Mouse (Mus musculus): ENCODE data around the gene Bcar3. TPM values are rescaled to one million over a fixed set of nuclear protein-coding genes. Genes with fewer than 3 reads are reported as not detected.

The Bcar3 gene
- polyA plus RNA-seq, 1 experiment from 2014 or later: 16.9 TPM

- no peak for ATAC-seq (ENCODE audit: low read depth)
- Histone ChIP-seq H3K4me2 (ENCODE audit: low read depth, low read length) (no peak overlapping the region), H3K27ac (ENCODE audit: low read length) (no peak overlapping the region), H3K4me3 (ENCODE audit: low read length) (no peak overlapping the region), H3K27me3 (ENCODE audit: control insufficient read depth, insufficient read depth, low read depth, low read length) (no peaks in the 10 kb centered on the region), H3K36me3 (ENCODE audit: control insufficient read depth, insufficient read depth, low read length) (no peaks in the 10 kb centered on the region), H3K9ac (ENCODE audit: low read length) (no peak overlapping the region), H3K4me1 (replicated peaks; ENCODE audit: control insufficient read depth, insufficient read depth, low read length) (peaks cover 10% of the 10 kb centered on the region), H3K9me3 (ENCODE audit: control insufficient read depth, low read length) (no peaks in the 10 kb centered on the region)
- WGBS: 76% methylated on average over 7 of the region's 7 CpGs
These were observed 103.5 kb downstream of the Bcar3 start for GRCm38 (mm10) chr3:122397401-122397800.

GRCm38 (mm10) chr3:122401011-122401410 lies 107.1 kb downstream of the Bcar3 start:
- H3K9ac ChIP-seq (ENCODE audit: low read length): no peak overlapping the region
- H3K9me3 ChIP-seq (ENCODE audit: control insufficient read depth, low read length): no peaks in the 10 kb centered on the region
- no peak overlapping the region for H3K27ac ChIP-seq (ENCODE audit: low read length)
- ATAC-seq (ENCODE audit: low read depth): no peak
- no peaks in the 10 kb centered on the region for H3K36me3 ChIP-seq (ENCODE audit: control insufficient read depth, insufficient read depth, low read length)
- no peaks in the 10 kb centered on the region for H3K27me3 ChIP-seq (ENCODE audit: control insufficient read depth, insufficient read depth, low read depth, low read length)
- H3K4me2 ChIP-seq (ENCODE audit: low read depth, low read length): no peak overlapping the region
- no peak overlapping the region for H3K4me3 ChIP-seq (ENCODE audit: low read length)
- 89% methylated on average over 2 of the region's 2 CpGs for WGBS
- H3K4me1 ChIP-seq (replicated peaks; ENCODE audit: control insufficient read depth, insufficient read depth, low read length): peaks cover 14% of the 10 kb centered on the region

GRCm38 (mm10) chr3:122402143-122402542 lies 108.2 kb downstream of the Bcar3 start:
- H3K36me3 ChIP-seq (ENCODE audit: control insufficient read depth, insufficient read depth, low read length): no peaks in the 10 kb centered on the region
- peaks cover 14% of the 10 kb centered on the region for H3K4me1 ChIP-seq (replicated peaks; ENCODE audit: control insufficient read depth, insufficient read depth, low read length)
- no peak overlapping the region for H3K9ac ChIP-seq (ENCODE audit: low read length)
- peak; percentile 62 for ATAC-seq (ENCODE audit: low read depth)
- H3K4me2 ChIP-seq (ENCODE audit: low read depth, low read length): no peak overlapping the region
- WGBS: 23% methylated on average over 5 of the region's 5 CpGs
- H3K4me3 ChIP-seq (ENCODE audit: low read length): no peak overlapping the region
- no peaks in the 10 kb centered on the region for H3K27me3 ChIP-seq (ENCODE audit: control insufficient read depth, insufficient read depth, low read depth, low read length)
- no peak overlapping the region for H3K27ac ChIP-seq (ENCODE audit: low read length)
- H3K9me3 ChIP-seq (ENCODE audit: control insufficient read depth, low read length): no peaks in the 10 kb centered on the region

- 71% methylated on average over 9 of the region's 9 CpGs for WGBS
- H3K4me3 ChIP-seq (ENCODE audit: low read length): no peak overlapping the region
- H3K27ac ChIP-seq (ENCODE audit: low read length): no peak overlapping the region
- H3K4me2 ChIP-seq (ENCODE audit: low read depth, low read length): no peak overlapping the region
- H3K9me3 ChIP-seq (ENCODE audit: control insufficient read depth, low read length): no peaks in the 10 kb centered on the region
- no peaks in the 10 kb centered on the region for H3K27me3 ChIP-seq (ENCODE audit: control insufficient read depth, insufficient read depth, low read depth, low read length)
- no peaks in the 10 kb centered on the region for H3K36me3 ChIP-seq (ENCODE audit: control insufficient read depth, insufficient read depth, low read length)
- peaks cover 14% of the 10 kb centered on the region for H3K4me1 ChIP-seq (replicated peaks; ENCODE audit: control insufficient read depth, insufficient read depth, low read length)
- no peak for ATAC-seq (ENCODE audit: low read depth)
- H3K9ac ChIP-seq (ENCODE audit: low read length): no peak overlapping the region
These were observed 110.1 kb downstream of the Bcar3 start for GRCm38 (mm10) chr3:122403860-122404557.

- Histone ChIP-seq H3K27me3 (ENCODE audit: control insufficient read depth, insufficient read depth, low read depth, low read length) (no peaks in the 10 kb centered on the region), H3K9me3 (ENCODE audit: control insufficient read depth, low read length) (no peaks in the 10 kb centered on the region), H3K4me2 (ENCODE audit: low read depth, low read length) (no peak overlapping the region), H3K4me3 (ENCODE audit: low read length) (no peak overlapping the region), H3K9ac (ENCODE audit: low read length) (no peak overlapping the region), H3K4me1 (replicated peaks; ENCODE audit: control insufficient read depth, insufficient read depth, low read length) (peaks cover 14% of the 10 kb centered on the region), H3K36me3 (ENCODE audit: control insufficient read depth, insufficient read depth, low read length) (no peaks in the 10 kb centered on the region), H3K27ac (ENCODE audit: low read length) (no peak overlapping the region)
- ATAC-seq (ENCODE audit: low read depth): peak; percentile 26; the same call in 1 of the 2 replicates
- WGBS: 39% methylated on average over 8 of the region's 8 CpGs
These were observed 111.4 kb downstream of the Bcar3 start for GRCm38 (mm10) chr3:122405203-122405956.

GRCm38 (mm10) chr3:122406416-122406815 lies 112.5 kb downstream of the Bcar3 start:
- Histone ChIP-seq H3K4me3 (ENCODE audit: low read length) (no peak overlapping the region), H3K9ac (ENCODE audit: low read length) (no peak overlapping the region), H3K4me2 (ENCODE audit: low read depth, low read length) (no peak overlapping the region), H3K27ac (ENCODE audit: low read length) (no peak overlapping the region), H3K36me3 (ENCODE audit: control insufficient read depth, insufficient read depth, low read length) (no peaks in the 10 kb centered on the region), H3K4me1 (replicated peaks; ENCODE audit: control insufficient read depth, insufficient read depth, low read length) (peaks cover 14% of the 10 kb centered on the region), H3K27me3 (ENCODE audit: control insufficient read depth, insufficient read depth, low read depth, low read length) (no peaks in the 10 kb centered on the region), H3K9me3 (ENCODE audit: control insufficient read depth, low read length) (no peaks in the 10 kb centered on the region)
- no peak for ATAC-seq (ENCODE audit: low read depth)
- WGBS: 73% methylated on average over 8 of the region's 8 CpGs

GRCm38 (mm10) chr3:122407757-122408156 lies 113.8 kb downstream of the Bcar3 start:
- Histone ChIP-seq H3K9ac (ENCODE audit: low read length) (no peak overlapping the region), H3K27ac (ENCODE audit: low read length) (no peak overlapping the region), H3K4me2 (ENCODE audit: low read depth, low read length) (no peak overlapping the region), H3K4me1 (replicated peaks; ENCODE audit: control insufficient read depth, insufficient read depth, low read length) (peaks cover 6% of the 10 kb centered on the region; the same call in 1 of the 2 replicates), H3K9me3 (ENCODE audit: control insufficient read depth, low read length) (no peaks in the 10 kb centered on the region), H3K4me3 (ENCODE audit: low read length) (no peak overlapping the region), H3K27me3 (ENCODE audit: control insufficient read depth, insufficient read depth, low read depth, low read length) (no peaks in the 10 kb centered on the region), H3K36me3 (ENCODE audit: control insufficient read depth, insufficient read depth, low read length) (no peaks in the 10 kb centered on the region)
- 81% methylated on average over 6 of the region's 6 CpGs for WGBS
- ATAC-seq (ENCODE audit: low read depth): no peak

GRCm38 (mm10) chr3:122408798-122409311 lies 114.9 kb downstream of the Bcar3 start:
- Histone ChIP-seq H3K4me2 (ENCODE audit: low read depth, low read length) (0 out of 2 replicates have a peak overlapping the region, but pooled peaks have one; percentile 2), H3K27ac (ENCODE audit: low read length) (no peak overlapping the region), H3K9me3 (ENCODE audit: control insufficient read depth, low read length) (no peaks in the 10 kb centered on the region), H3K36me3 (ENCODE audit: control insufficient read depth, insufficient read depth, low read length) (no peaks in the 10 kb centered on the region), H3K4me1 (replicated peaks; ENCODE audit: control insufficient read depth, insufficient read depth, low read length) (peaks cover 6% of the 10 kb centered on the region; the same call in 1 of the 2 replicates), H3K4me3 (ENCODE audit: low read length) (no peak overlapping the region), H3K27me3 (ENCODE audit: control insufficient read depth, insufficient read depth, low read depth, low read length) (no peaks in the 10 kb centered on the region), H3K9ac (ENCODE audit: low read length) (no peak overlapping the region)
- peak; percentile 78 for ATAC-seq (ENCODE audit: low read depth)
- 61% methylated on average over 15 of the region's 15 CpGs for WGBS

GRCm38 (mm10) chr3:122411590-122411989 lies 117.7 kb downstream of the Bcar3 start:
- no peak overlapping the region for H3K4me2 ChIP-seq (ENCODE audit: low read depth, low read length)
- no peak overlapping the region for H3K27ac ChIP-seq (ENCODE audit: low read length)
- H3K4me3 ChIP-seq (ENCODE audit: low read length): no peak overlapping the region
- 56% methylated on average over 2 of the region's 2 CpGs for whole genome bisulfite sequencing
- H3K9me3 ChIP-seq (ENCODE audit: control insufficient read depth, low read length): no peaks in the 10 kb centered on the region
- ATAC-seq (ENCODE audit: low read depth): no peak
- no peaks in the 10 kb centered on the region for H3K27me3 ChIP-seq (ENCODE audit: control insufficient read depth, insufficient read depth, low read depth, low read length)
- no peaks in the 10 kb centered on the region for H3K36me3 ChIP-seq (ENCODE audit: control insufficient read depth, insufficient read depth, low read length)
- no peak overlapping the region for H3K9ac ChIP-seq (ENCODE audit: low read length)
- peaks cover 2% of the 10 kb centered on the region; the same call in 1 of the 2 replicates for H3K4me1 ChIP-seq (replicated peaks; ENCODE audit: control insufficient read depth, insufficient read depth, low read length)
